Mouse (Mus musculus) neural tube, embryonic 11.5 days (tissue): ENCODE measurements around the gene Gkn1. TPM values are rescaled to one million over a fixed set of nuclear protein-coding genes. Genes with fewer than 3 reads are reported as not detected.

Source experiments
- ATAC-seq: fragments of 200-750 bp; cut with Nextera tagmentation; 2 replicates; pipeline ENCODE4 v1.8.0; 2017; ENCODE audit warnings: moderate number of reproducible peaks, mild to moderate bottlenecking, moderate TSS enrichment, moderate library complexity; ENCODE audit not compliant: insufficient read depth, low FRiP score, low TSS enrichment
- DNase-seq: peaks from one replicate; pipeline ENCODE4 v3.0.0-alpha.2; 2015; ENCODE audit warnings: low spot score
- H3K27ac ChIP-seq: fragments of 300-500 bp; sonication (generic); 2 replicates; pipeline ENCODE4 v1.5.1; 2014; ENCODE audit warnings: low read depth, mild to moderate bottlenecking, low read length
- H3K27me3 ChIP-seq: fragments of 300-500 bp; sonication (generic); 2 replicates; pipeline ENCODE4 v1.6.1; 2014; ENCODE audit warnings: mild to moderate bottlenecking, low read length, mixed read lengths; ENCODE audit not compliant: control insufficient read depth, insufficient read depth
- H3K36me3 ChIP-seq: fragments of 300-500 bp; sonication (generic); 2 replicates; pipeline ENCODE4 v1.6.1; 2014; ENCODE audit warnings: mild to moderate bottlenecking, low read length, moderate library complexity, mixed read lengths; ENCODE audit not compliant: control insufficient read depth, insufficient read depth
- H3K4me1 ChIP-seq: fragments of 300-500 bp; sonication (generic); 2 replicates; pipeline ENCODE4 v1.6.1; 2014; ENCODE audit warnings: low read length, mixed read lengths; ENCODE audit not compliant: control insufficient read depth, insufficient read depth
- H3K4me2 ChIP-seq: fragments of 300-500 bp; sonication (generic); 2 replicates; pipeline ENCODE4 v1.6.1; 2014; ENCODE audit warnings: low read depth, mild to moderate bottlenecking, moderate library complexity
- H3K4me3 ChIP-seq: fragments of 300-500 bp; sonication (generic); 2 replicates; pipeline ENCODE4 v1.5.1; 2014; ENCODE audit warnings: low read depth, low read length
- H3K9ac ChIP-seq: fragments of 300-500 bp; sonication (generic); 2 replicates; pipeline ENCODE4 v1.6.1; 2014; ENCODE audit warnings: mild to moderate bottlenecking, low read length
- H3K9me3 ChIP-seq: fragments of 300-500 bp; sonication (generic); 2 replicates; pipeline ENCODE4 v1.6.1; 2016; ENCODE audit warnings: low read length; ENCODE audit not compliant: control insufficient read depth
- whole genome bisulfite sequencing: fragments of 180-500 bp; shearing (Covaris S2); extraction: QIAGEN DNeasy Blood & Tissue Kit; methylation state at CpG from one replicate; pipeline ENCODE4 v1.1.7; 2014; 5-methylcytosine and 5-hydroxymethylcytosine counted together
- polyA plus RNA-seq: library from polyadenylated mRNA; unstranded; fragments of >200 nt; fragmentation: Nextera tagmentation; extraction: Ambion mirVana; gene quantifications from 2 replicates; pipeline ENCODE4 v1.2.1, GENCODE M21; 2014

Gkn1 gene
- polyA plus RNA-seq, 1 experiment from 2014 or later, result not detected

GRCm38 (mm10) chr6:87304486-87304885, 46.3 kb downstream of the Gkn1 start:
- ATAC-seq, result no peak
- no peaks in the 10 kb centered on the region for H3K4me1 ChIP-seq
- no peak overlapping the region for H3K9ac ChIP-seq
- H3K27ac ChIP-seq, result no peak overlapping the region
- no peaks in the 10 kb centered on the region for H3K9me3 ChIP-seq
- H3K4me3 ChIP-seq, result no peak overlapping the region
- WGBS, result 93% methylated on average over 8 of the region's 8 CpGs
- no peak overlapping the region for H3K4me2 ChIP-seq
- DNase-seq, result no peak
- no peaks in the 10 kb centered on the region for H3K36me3 ChIP-seq
- no peaks in the 10 kb centered on the region for H3K27me3 ChIP-seq

GRCm38 (mm10) chr6:87302746-87303145, 48.0 kb downstream of the Gkn1 start:
- DNase-seq (no peak), ATAC-seq (no peak)
- no peak overlapping the region for H3K4me2 ChIP-seq
- no peaks in the 10 kb centered on the region for H3K36me3 ChIP-seq
- 74% methylated on average over 5 of the region's 5 CpGs for WGBS
- H3K27me3 ChIP-seq, result no peaks in the 10 kb centered on the region
- no peak overlapping the region for H3K9ac ChIP-seq
- no peak overlapping the region for H3K27ac ChIP-seq
- H3K4me1 ChIP-seq, result no peaks in the 10 kb centered on the region
- no peaks in the 10 kb centered on the region for H3K9me3 ChIP-seq
- no peak overlapping the region for H3K4me3 ChIP-seq

GRCm38 (mm10) chr6:87301991-87302390, 48.8 kb downstream of the Gkn1 start:
- ATAC-seq (no peak), DNase-seq (no peak)
- Histone ChIP-seq H3K27me3 (no peaks in the 10 kb centered on the region), H3K9ac (no peak overlapping the region), H3K4me3 (no peak overlapping the region), H3K4me1 (no peaks in the 10 kb centered on the region), H3K36me3 (no peaks in the 10 kb centered on the region), H3K4me2 (no peak overlapping the region), H3K27ac (no peak overlapping the region), H3K9me3 (no peaks in the 10 kb centered on the region)
- WGBS, result 44% methylated on average over 4 of the region's 4 CpGs

Other genes starting within 250 kb of the Gkn1 start
- 0.11 and 0.17 TPM in 2 replicates for gene D6Ertd527e, start 246.2 kb downstream of the Gkn1 start, polyA plus RNA-seq
- gene Antxr1, start 15.1 kb downstream of the Gkn1 start, polyA plus RNA-seq, result 6.0 and 8.7 TPM in 2 replicates
- not detected in 2 replicates for gene Gkn2, start 22.4 kb upstream of the Gkn1 start, polyA plus RNA-seq
- 0.39 TPM in 1 of 2 replicates, not detected in the other for gene Gkn3, start 38.0 kb upstream of the Gkn1 start, polyA plus RNA-seq
- gene Bmp10, start 78.1 kb upstream of the Gkn1 start, polyA plus RNA-seq, result not detected in 2 replicates
- gene Arhgap25, start 182.3 kb upstream of the Gkn1 start, polyA plus RNA-seq, result 2.5 and 3.4 TPM in 2 replicates
- gene Prokr1, start 239.8 kb upstream of the Gkn1 start, polyA plus RNA-seq, result 3.4 and 3.6 TPM in 2 replicates